Mouse (Mus musculus) midbrain, embryonic 10.5 days (tissue): Measurements from ENCODE around the gene Ifit3. TPM values are rescaled to one million over a fixed set of nuclear protein-coding genes. Genes with fewer than 3 reads are reported as not detected.
A peak's percentile ranks its signal among the peaks of the same experiment; 100 is the strongest.

Source experiments
- DNase-seq: peaks from one replicate; pipeline ENCODE4 v3.0.0-alpha.2; 2017; ENCODE audit warnings: low spot score
- H3K27ac ChIP-seq: fragments of 300-500 bp; sonication (generic); replicated peaks from 2 replicates; pipeline ENCODE4 v1.5.1; 2016; ENCODE audit warnings: mild to moderate bottlenecking
- H3K27me3 ChIP-seq: fragments of 300-500 bp; sonication (generic); 2 replicates; pipeline ENCODE4 v1.6.1; 2016; ENCODE audit warnings: low read depth, mild to moderate bottlenecking; ENCODE audit not compliant: poor library complexity, severe bottlenecking
- H3K36me3 ChIP-seq: fragments of 300-500 bp; sonication (generic); 2 replicates; pipeline ENCODE4 v1.6.1; 2016; ENCODE audit warnings: mild to moderate bottlenecking, moderate library complexity
- H3K4me1 ChIP-seq: fragments of 300-500 bp; sonication (generic); 2 replicates; pipeline ENCODE4 v1.6.1; 2016
- H3K4me3 ChIP-seq: fragments of 300-500 bp; sonication (generic); 2 replicates; pipeline ENCODE4 v1.5.1; 2016; ENCODE audit warnings: mild to moderate bottlenecking, moderate library complexity
- H3K9me3 ChIP-seq: fragments of 300-500 bp; sonication (generic); replicated peaks from 2 replicates; pipeline ENCODE4 v1.6.1; 2016; ENCODE audit warnings: mild to moderate bottlenecking
- WGBS: fragments of 180-500 bp; shearing (Covaris S2); methylation state at CpG from one replicate; pipeline ENCODE4 v1.1.7; 2016; 5-methylcytosine and 5-hydroxymethylcytosine counted together
- polyA plus RNA-seq: library from polyadenylated mRNA; unstranded; fragments of >200 nt; fragmentation: Nextera tagmentation; extraction: Ambion mirVana; gene quantifications from 2 replicates; pipeline ENCODE4 v1.2.1, GENCODE M21; 2016

Ifit3 gene
- polyA plus RNA-seq, 1 experiment from 2014 or later, result 0.21 TPM

DNA sequence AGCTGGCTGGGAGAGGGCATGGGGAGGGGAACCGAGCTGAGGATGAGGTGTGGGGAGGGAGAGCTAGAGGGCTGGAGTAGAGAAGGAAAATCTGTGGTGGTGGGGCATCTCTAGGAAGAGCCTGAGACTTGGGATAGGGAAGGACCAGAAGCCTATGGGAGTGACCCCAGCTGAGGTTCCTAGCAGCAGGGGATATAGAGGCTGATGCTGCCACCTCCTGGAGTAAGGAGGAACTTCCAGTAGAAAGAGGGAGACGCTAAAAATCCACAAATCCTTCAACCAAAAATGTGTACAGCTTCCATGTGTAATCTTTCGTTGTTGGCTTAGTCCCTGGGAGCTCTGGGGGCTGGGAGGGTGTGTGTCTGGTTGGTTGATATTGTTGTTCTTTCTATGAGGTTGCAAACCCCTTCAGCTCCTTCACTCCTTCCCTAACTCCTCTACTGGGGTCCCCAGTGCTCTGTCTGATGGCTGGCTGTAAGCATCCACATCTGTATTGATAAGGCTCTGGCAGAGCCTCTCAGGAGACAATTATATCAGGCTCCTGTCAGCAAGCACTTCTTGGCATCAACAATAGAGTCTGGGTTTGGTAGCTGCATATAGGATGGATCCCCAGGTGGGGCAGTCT, 53.7 kb downstream of the Ifit3 start:
- Histone ChIP-seq H3K9me3 (no peaks in the 10 kb centered on the region), H3K4me3 (no peak overlapping the region), H3K4me1 (no peaks in the 10 kb centered on the region), H3K27me3 (no peaks in the 10 kb centered on the region; the same call in 1 of the 2 replicates), H3K36me3 (no peaks in the 10 kb centered on the region), H3K27ac (no peak overlapping the region)
- peak; percentile 33 for DNase-seq
- 22% methylated on average over 3 of the region's 3 CpGs for WGBS

Other genes with a start within 250 kb of the Ifit3 start
- gene Ch25h, start 108.4 kb upstream of the Ifit3 start, polyA plus RNA-seq, result 0.32 and 0.78 TPM in 2 replicates
- 18.2 and 22.2 TPM in 2 replicates for gene Lipa, start 56.1 kb upstream of the Ifit3 start, polyA plus RNA-seq
- 3.8 and 5.3 TPM in 2 replicates for gene Ifit2, start 32.8 kb upstream of the Ifit3 start, polyA plus RNA-seq
- gene Ifit1bl1, start 18.4 kb downstream of the Ifit3 start, polyA plus RNA-seq, result 0.29 TPM in 1 of 2 replicates, not detected in the other
- gene Ifit3b, start 24.4 kb downstream of the Ifit3 start, polyA plus RNA-seq, result 0.12 TPM in 1 of 2 replicates, not detected in the other
- gene Ifit1bl2, start 57.2 kb downstream of the Ifit3 start, polyA plus RNA-seq, result 0.04 and 0.09 TPM in 2 replicates
- 0.22 TPM in 1 of 2 replicates, not detected in the other for gene Ifit1, start 57.3 kb downstream of the Ifit3 start, polyA plus RNA-seq
- 1.5 and 2.4 TPM in 2 replicates for gene Slc16a12, start 163.8 kb downstream of the Ifit3 start, polyA plus RNA-seq